Comparison of ENCODE assay signal across 23 mouse cellular contexts in genomic region chr8:6471089-6471488, GRCm38 (mm10).
"Had no signal": no experiment of that assay in that cellular context is flagged by ENCODE, and none has a peak within 500 bp of the region (broad histone marks: within the 10 kb centered on the region; RNA-seq: fewer than 3 reads in every experiment).

No protein-coding gene starts in this region.

- H3K4me3 ChIP-seq: liver, embryonic 13.5 days; liver, embryonic 15.5 days; lung, embryonic 15.5 days; midbrain, embryonic 10.5 days; midbrain, embryonic 12.5 days; myocyte; neural tube, embryonic 13.5 days; neural tube, embryonic 15.5 days; stomach, embryonic 15.5 days had no signal

- DNase-seq: liver, embryonic 13.5 days; liver, postnatal 0 days; lung, adult 2 months; midbrain, embryonic 14.5 days; retina, postnatal 1 day; right cerebral cortex, adult 18-20 months; right cerebral cortex, postnatal 25 days; right cerebral cortex, postnatal 4 days; spleen, adult 18-20 months; thymus, adult 2 months; thymus, postnatal 25 days; thymus, postnatal 4 days had no signal

- ATAC-seq: liver, postnatal 0 days; midbrain, embryonic 16.5 days had no signal

- H3K27ac ChIP-seq: liver, embryonic 13.5 days; liver, embryonic 15.5 days; lung, embryonic 15.5 days; macrophage; midbrain, embryonic 10.5 days; midbrain, embryonic 12.5 days; neural tube, embryonic 13.5 days; neural tube, embryonic 15.5 days; stomach, embryonic 15.5 days; stomach, postnatal 0 days had no signal
